Mouse (Mus musculus) heart, postnatal 0 days (tissue): ENCODE measurements around the gene F2rl1. TPM values are rescaled to one million over a fixed set of nuclear protein-coding genes. Genes with fewer than 3 reads are reported as not detected.

Source experiments
- ATAC-seq: fragments of 200-750 bp; cut with Nextera tagmentation; 2 replicates; pipeline ENCODE4 v1.8.0; 2017; ENCODE audit warnings: low read depth, moderate number of reproducible peaks, moderate library complexity; ENCODE audit not compliant: insufficient read depth
- DNase-seq: peaks from one replicate; pipeline ENCODE4 v3.0.0-alpha.2; 2016; ENCODE audit warnings: low spot score
- H3K27ac ChIP-seq: fragments of 300-500 bp; sonication (generic); 2 replicates; pipeline ENCODE4 v1.5.1; 2014; ENCODE audit warnings: low read depth, mild to moderate bottlenecking
- H3K27me3 ChIP-seq: fragments of 300-500 bp; sonication (generic); 2 replicates; pipeline ENCODE4 v1.6.1; 2014; ENCODE audit warnings: low read length, mixed read lengths; ENCODE audit not compliant: control insufficient read depth, insufficient read depth
- H3K36me3 ChIP-seq: fragments of 300-500 bp; sonication (generic); replicated peaks from 2 replicates; pipeline ENCODE4 v1.6.1; 2014; ENCODE audit warnings: low read length, mixed read lengths; ENCODE audit not compliant: control insufficient read depth, insufficient read depth
- H3K4me1 ChIP-seq: fragments of 300-500 bp; sonication (generic); 2 replicates; pipeline ENCODE4 v1.6.1; 2014; ENCODE audit warnings: antibody characterized with exemption; ENCODE audit not compliant: control insufficient read depth, insufficient read depth
- H3K4me2 ChIP-seq: fragments of 300-500 bp; sonication (generic); 2 replicates; pipeline ENCODE4 v1.6.1; 2014; ENCODE audit warnings: low read depth, mild to moderate bottlenecking, low read length, moderate library complexity
- H3K4me3 ChIP-seq: fragments of 300-500 bp; sonication (generic); 2 replicates; pipeline ENCODE4 v1.5.1; 2014; ENCODE audit warnings: low read depth, low read length
- H3K9ac ChIP-seq: fragments of 300-500 bp; sonication (generic); replicated peaks from 2 replicates; pipeline ENCODE4 v1.6.1; 2014; ENCODE audit warnings: low read depth, low read length, mixed read lengths
- H3K9me3 ChIP-seq: fragments of 300-500 bp; sonication (generic); replicated peaks from 2 replicates; pipeline ENCODE4 v1.6.1; 2016; ENCODE audit warnings: low read length; ENCODE audit not compliant: control insufficient read depth
- CTCF ChIP-seq: IDR thresholded peaks from 2 replicates; pipeline ENCODE4 v1.5.1; 2016; ENCODE audit warnings: antibody characterized with exemption, control low read depth, low read depth
- EP300 ChIP-seq: IDR thresholded peaks from 2 replicates; pipeline ENCODE4 v1.6.1; 2016; ENCODE audit warnings: antibody characterized with exemption, low read depth
- WGBS: fragments of 180-500 bp; shearing (Covaris S2); extraction: QIAGEN DNeasy Blood & Tissue Kit; methylation state at CpG from one replicate; pipeline ENCODE4 v1.1.7; 2014; 5-methylcytosine and 5-hydroxymethylcytosine counted together
- polyA plus RNA-seq: library from polyadenylated mRNA; unstranded; fragments of >200 nt; fragmentation: Nextera tagmentation; extraction: Ambion mirVana; gene quantifications from 2 replicates; pipeline ENCODE4 v1.2.1, GENCODE M21; 2015
- total RNA-seq: library from RNA; depleted of rRNA; stranded (reverse); fragments of >200 nt; gene quantifications from 2 replicates; pipeline ENCODE4 v1.2.3, GENCODE M21; 2014; ENCODE audit warnings: low replicate concordance

F2rl1 gene
- total and polyA plus RNA-seq, 2 experiments from 2014 or later, result 0.25 to 0.95 TPM

GRCm38 (mm10) chr13:95545729-95546186, 20.7 kb upstream of the F2rl1 start:
- Histone ChIP-seq H3K27ac (no peak overlapping the region), H3K4me3 (no peak overlapping the region), H3K4me1 (no peaks in the 10 kb centered on the region), H3K9me3 (no peaks in the 10 kb centered on the region), H3K36me3 (no peaks in the 10 kb centered on the region), H3K27me3 (0 out of 2 replicates have a peak, but pooled peaks cover 2% of the 10 kb centered on the region), H3K4me2 (no peak overlapping the region), H3K9ac (no peak overlapping the region)
- no peak for TF ChIP-seq EP300
- no peak for TF ChIP-seq CTCF
- 72% methylated on average over 7 of the region's 7 CpGs for WGBS
- peak; percentile 27; the same call in 1 of the 2 replicates for ATAC-seq
- DNase-seq, result peak; percentile 31

GRCm38 (mm10) chr13:95538021-95538420, 13.0 kb upstream of the F2rl1 start:
- WGBS, result 77% methylated on average over 5 of the region's 5 CpGs
- 0 out of 2 replicates have a peak, but pooled peaks cover 13% of the 10 kb centered on the region for H3K4me1 ChIP-seq
- H3K4me3 ChIP-seq, result no peak overlapping the region
- no peak for DNase-seq
- H3K9me3 ChIP-seq, result no peaks in the 10 kb centered on the region
- no peak for ATAC-seq
- H3K9ac ChIP-seq, result no peak overlapping the region
- no peak overlapping the region for H3K4me2 ChIP-seq
- no peak overlapping the region for H3K27ac ChIP-seq
- no peaks in the 10 kb centered on the region for H3K36me3 ChIP-seq
- H3K27me3 ChIP-seq, result no peaks in the 10 kb centered on the region
- TF ChIP-seq CTCF (no peak), EP300 (no peak)

DNA sequence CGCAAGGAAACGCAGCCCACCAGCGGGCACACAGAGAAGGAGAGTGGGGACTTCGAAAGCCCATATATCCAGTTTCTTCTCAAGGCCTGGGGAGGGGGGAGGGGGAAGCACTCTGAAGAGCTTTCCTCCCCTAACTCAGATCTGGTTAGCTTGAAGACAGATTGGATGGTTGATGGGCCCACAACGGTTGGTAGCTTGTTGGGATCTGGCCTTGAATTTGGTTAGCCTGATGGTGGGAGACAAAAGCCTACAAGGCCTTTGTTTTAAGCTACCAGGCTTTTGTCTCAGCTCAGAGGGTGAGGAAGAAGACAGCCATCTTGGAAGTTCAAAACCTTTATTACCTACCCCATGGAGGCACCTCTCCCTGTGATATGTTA, 11.1 kb upstream of the F2rl1 start:
- Histone ChIP-seq H3K27ac (no peak overlapping the region), H3K27me3 (no peaks in the 10 kb centered on the region), H3K36me3 (no peaks in the 10 kb centered on the region), H3K9me3 (no peaks in the 10 kb centered on the region), H3K4me2 (no peak overlapping the region), H3K4me1 (0 out of 2 replicates have a peak, but pooled peaks cover 13% of the 10 kb centered on the region), H3K4me3 (no peak overlapping the region), H3K9ac (no peak overlapping the region)
- 33% methylated on average over 5 of the region's 5 CpGs for WGBS
- TF ChIP-seq CTCF (no peak), EP300 (no peak)
- DNase-seq (no peak), ATAC-seq (no peak)

DNA sequence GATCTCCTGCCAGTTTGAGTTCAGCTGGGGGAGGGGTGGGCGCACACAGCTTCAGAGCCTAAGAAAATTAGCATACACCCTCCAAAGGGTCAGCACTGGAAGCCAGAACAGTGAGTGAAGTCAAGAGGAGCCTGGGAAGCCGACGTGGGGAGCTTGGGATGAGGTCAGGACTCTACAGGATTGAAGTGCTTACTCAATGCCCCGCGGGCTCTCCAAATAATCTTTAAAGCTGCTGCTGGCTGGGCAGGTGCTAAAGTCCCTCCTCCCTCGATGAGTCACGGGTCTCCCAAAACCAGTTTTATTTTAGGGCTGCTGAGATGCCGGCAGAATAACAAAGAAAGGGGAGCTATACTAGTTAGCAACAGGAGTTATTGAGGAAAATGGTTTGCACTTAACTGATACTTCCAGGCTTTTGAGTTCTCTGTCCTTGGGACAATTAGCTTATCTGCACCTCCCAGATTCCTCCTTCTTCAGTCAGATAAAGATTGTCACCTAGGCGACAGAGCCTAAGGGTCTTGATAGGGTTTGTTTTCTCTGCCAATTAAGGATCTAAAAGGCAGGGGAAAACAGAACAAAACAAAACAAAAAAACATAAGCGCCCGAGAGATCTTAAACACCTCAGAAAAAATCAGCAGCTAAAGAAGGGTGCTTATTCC, 10.6 kb upstream of the F2rl1 start:
- H3K9ac ChIP-seq, result no peak overlapping the region

GRCm38 (mm10) chr13:95535026-95535425, 10.0 kb upstream of the F2rl1 start:
- DNase-seq (no peak), ATAC-seq (peak; percentile 12; the same call in 1 of the 2 replicates)
- Histone ChIP-seq H3K9ac (no peak overlapping the region), H3K27ac (no peak overlapping the region), H3K9me3 (no peaks in the 10 kb centered on the region), H3K36me3 (no peaks in the 10 kb centered on the region), H3K4me2 (peak overlapping the region; percentile 32), H3K27me3 (no peaks in the 10 kb centered on the region), H3K4me1 (0 out of 2 replicates have a peak, but pooled peaks cover 13% of the 10 kb centered on the region), H3K4me3 (no peak overlapping the region)
- 21% methylated on average over 6 of the region's 6 CpGs for WGBS
- TF ChIP-seq EP300, result no peak
- no peak for TF ChIP-seq CTCF

More for the DNA sequence above, 10.6 kb upstream of the F2rl1 start:
- Histone ChIP-seq H3K4me1 (0 out of 2 replicates have a peak, but pooled peaks cover 13% of the 10 kb centered on the region), H3K9me3 (no peaks in the 10 kb centered on the region), H3K4me3 (no peak overlapping the region), H3K27me3 (no peaks in the 10 kb centered on the region), H3K4me2 (peak overlapping the region; percentile 32), H3K36me3 (no peaks in the 10 kb centered on the region), H3K27ac (no peak overlapping the region)
- ATAC-seq (peak; percentile 36; the same call in 1 of the 2 replicates), DNase-seq (peak; percentile 55)
- WGBS, result 5% methylated on average over 11 of the region's 11 CpGs
- TF ChIP-seq EP300, result no peak
- no peak for TF ChIP-seq CTCF
